Mouse (Mus musculus) kidney, embryonic 15.5 days (tissue): ENCODE measurements around the gene Bpifb1. TPM values are rescaled to one million over a fixed set of nuclear protein-coding genes. Genes with fewer than 3 reads are reported as not detected.
"Not testable (repeated sequence)": the region's sequence is repeated elsewhere in the genome, so short reads cannot be mapped to it uniquely, and the experiment has no call there.

Experiments used
- ATAC-seq: fragments of 200-750 bp; cut with Nextera tagmentation; replicated peaks from 2 replicates; pipeline ENCODE4 v1.8.0; 2017; ENCODE audit warnings: moderate TSS enrichment; ENCODE audit not compliant: low FRiP score
- H3K27ac ChIP-seq: fragments of 300-500 bp; sonication (generic); 2 replicates; pipeline ENCODE4 v1.5.1; 2015; ENCODE audit warnings: mild to moderate bottlenecking, inconsistent platforms
- H3K27me3 ChIP-seq: fragments of 300-500 bp; sonication (generic); 2 replicates; pipeline ENCODE4 v1.6.1; 2015; ENCODE audit warnings: inconsistent platforms
- H3K36me3 ChIP-seq: fragments of 300-500 bp; sonication (generic); 2 replicates; pipeline ENCODE4 v1.6.1; 2015; ENCODE audit warnings: inconsistent platforms
- H3K4me1 ChIP-seq: fragments of 300-500 bp; sonication (generic); 2 replicates; pipeline ENCODE4 v1.6.1; 2015; ENCODE audit warnings: inconsistent platforms
- H3K4me2 ChIP-seq: fragments of 300-500 bp; sonication (generic); 2 replicates; pipeline ENCODE4 v1.6.1; 2015; ENCODE audit warnings: moderate library complexity, mild to moderate bottlenecking, inconsistent platforms
- H3K4me3 ChIP-seq: fragments of 300-500 bp; sonication (generic); replicated peaks from 2 replicates; pipeline ENCODE4 v1.5.1; 2015; ENCODE audit warnings: mild to moderate bottlenecking, inconsistent platforms
- H3K9ac ChIP-seq: fragments of 300-500 bp; sonication (generic); 2 replicates; pipeline ENCODE4 v1.6.1; 2015; ENCODE audit warnings: mild to moderate bottlenecking, inconsistent platforms
- H3K9me3 ChIP-seq: fragments of 300-500 bp; sonication (generic); replicated peaks from 2 replicates; pipeline ENCODE4 v1.6.1; 2016; ENCODE audit warnings: inconsistent platforms
- WGBS: fragments of 180-500 bp; shearing (Covaris S2); methylation state at CpG from one replicate; pipeline ENCODE4 v1.1.7; 2015; ENCODE audit warnings: mixed read lengths; 5-methylcytosine and 5-hydroxymethylcytosine counted together
- polyA plus RNA-seq: library from polyadenylated mRNA; unstranded; fragments of >200 nt; fragmentation: Nextera tagmentation; extraction: Ambion mirVana; gene quantifications from 2 replicates; pipeline ENCODE4 v1.2.1, GENCODE M21; 2015

Gene Bpifb1
- polyA plus RNA-seq, 1 experiment from 2014 or later = 0.09 TPM

DNA sequence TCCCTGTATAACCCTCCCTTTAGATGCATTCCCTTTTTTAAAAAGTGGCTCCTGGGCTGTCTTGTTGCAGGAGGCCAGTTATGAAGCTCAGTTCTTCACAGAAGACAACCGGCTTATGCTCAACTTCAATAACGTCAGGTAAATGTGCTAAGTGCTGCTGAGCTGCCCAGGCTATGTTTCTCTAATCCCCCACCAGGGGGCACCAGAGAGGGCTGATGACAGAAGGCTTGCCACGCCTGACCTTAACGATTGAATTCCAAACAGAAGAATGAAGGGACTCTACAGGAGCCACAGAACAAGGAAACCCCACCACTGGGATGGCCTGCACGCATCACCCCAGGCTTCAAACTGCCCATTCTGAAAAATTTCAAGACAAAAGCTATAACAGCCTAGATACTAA, 24.6 kb downstream of the Bpifb1 start:
- Histone ChIP-seq H3K27ac (no peak overlapping the region), H3K9me3 (no peaks in the 10 kb centered on the region), H3K4me2 (no peak overlapping the region), H3K4me1 (no peaks in the 10 kb centered on the region), H3K9ac (no peak overlapping the region), H3K4me3 (no peak overlapping the region), H3K27me3 (no peaks in the 10 kb centered on the region), H3K36me3 (no peaks in the 10 kb centered on the region)
- WGBS = 14% methylated on average over 5 of the region's 5 CpGs
- ATAC-seq = no peak

- WGBS = 79% methylated on average over 5 of the region's 5 CpGs
- Histone ChIP-seq H3K9ac (no peak overlapping the region), H3K4me3 (no peak overlapping the region), H3K27me3 (no peaks in the 10 kb centered on the region), H3K4me2 (no peak overlapping the region), H3K27ac (no peak overlapping the region), H3K36me3 (no peaks in the 10 kb centered on the region), H3K4me1 (peaks cover 20% of the 10 kb centered on the region), H3K9me3 (no peaks in the 10 kb centered on the region)
- ATAC-seq = no peak
These were observed 29.3 kb downstream of the Bpifb1 start for GRCm38 (mm10) chr2:154219950-154220349.

DNA sequence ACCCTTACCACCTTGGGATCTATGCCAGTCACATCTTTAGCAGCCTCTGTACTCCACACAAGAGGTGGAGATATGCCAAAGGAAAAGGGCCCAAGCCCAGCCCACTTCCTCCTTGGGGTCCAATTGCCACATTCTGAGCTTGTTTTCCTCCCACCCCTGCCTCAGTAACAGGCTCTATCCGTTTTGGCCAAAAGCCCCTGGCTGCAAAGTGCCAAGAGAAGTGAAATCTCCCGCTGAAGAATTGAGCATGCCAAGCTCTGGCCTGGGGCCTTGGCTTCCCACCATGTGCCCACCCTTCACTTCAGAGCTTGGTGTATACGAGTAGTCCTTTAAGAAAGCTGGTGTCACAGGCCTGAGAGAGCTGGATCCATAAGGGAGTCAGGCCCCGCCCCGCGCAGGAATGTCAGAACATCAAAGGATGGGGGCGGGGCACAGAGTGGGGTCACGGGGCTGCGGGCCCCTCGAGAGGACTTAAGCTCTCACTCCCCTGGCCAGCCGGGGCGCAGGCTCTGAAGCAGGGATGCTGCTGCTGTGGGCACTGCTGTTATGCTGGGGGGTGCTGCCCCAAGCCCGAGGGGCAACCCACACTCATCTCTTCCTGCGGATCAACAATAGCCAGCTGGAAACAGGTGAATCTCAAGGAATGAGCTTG, 32.8 kb downstream of the Bpifb1 start, which contains the start of gene Bpifb5:
Gene Bpifb5 (plus strand): TSS at position 478 of the 652 bp plus-strand sequence.
- Histone ChIP-seq H3K4me1 (peaks cover 20% of the 10 kb centered on the region), H3K9me3 (no peaks in the 10 kb centered on the region), H3K36me3 (no peaks in the 10 kb centered on the region), H3K4me2 (peak within 1 kb of the TSS; percentile 49), H3K9ac (no peak within 1 kb of the TSS), H3K4me3 (0 out of 2 replicates have a peak within 1 kb of the TSS, but pooled peaks have one; percentile 7), H3K27ac (peak within 1 kb of the TSS; percentile 78), H3K27me3 (no peaks in the 10 kb centered on the region)
- peak; percentile 85 for ATAC-seq
- under 1% methylated on average over 14 of the region's 14 CpGs for WGBS

GRCm38 (mm10) chr2:154223917-154224273, 33.3 kb downstream of the Bpifb1 start:
- Histone ChIP-seq H3K9ac (no peak overlapping the region), H3K9me3 (no peaks in the 10 kb centered on the region), H3K36me3 (no peaks in the 10 kb centered on the region), H3K4me2 (peak overlapping the region; percentile 49), H3K27me3 (no peaks in the 10 kb centered on the region), H3K4me3 (0 out of 2 replicates have a peak overlapping the region, but pooled peaks have one; percentile 7), H3K27ac (peak overlapping the region; percentile 78), H3K4me1 (peaks cover 20% of the 10 kb centered on the region)
- ATAC-seq = peak; percentile 65
- WGBS = 11% methylated on average over 2 of the region's 2 CpGs

DNA sequence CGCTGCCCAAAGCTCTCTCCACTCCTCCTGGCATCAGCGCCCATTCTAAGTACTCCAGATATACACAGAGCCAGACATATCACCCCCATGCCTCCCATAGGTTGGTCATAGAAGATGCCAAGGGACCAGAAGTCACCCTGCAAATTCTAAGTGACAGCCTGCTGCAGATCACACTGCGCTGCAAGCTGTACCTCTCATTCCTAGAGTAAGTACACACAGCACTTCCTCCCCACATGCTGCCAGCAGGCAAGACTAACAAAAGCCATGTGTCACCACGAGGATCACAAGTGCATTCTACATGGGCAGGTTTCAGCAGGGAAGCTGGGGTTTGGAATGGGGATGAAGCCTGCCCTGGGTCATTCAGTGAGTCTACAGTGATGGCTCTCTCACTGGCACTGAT, 36.4 kb downstream of the Bpifb1 start:
- no peaks in the 10 kb centered on the region for H3K9me3 ChIP-seq
- 70% methylated on average over 4 of the region's 4 CpGs for WGBS
- no peak overlapping the region for H3K4me3 ChIP-seq
- H3K27ac ChIP-seq = no peak overlapping the region
- H3K4me1 ChIP-seq = peaks cover 20% of the 10 kb centered on the region
- H3K27me3 ChIP-seq = no peaks in the 10 kb centered on the region
- H3K36me3 ChIP-seq = no peaks in the 10 kb centered on the region
- no peak overlapping the region for H3K9ac ChIP-seq
- no peak for ATAC-seq
- no peak overlapping the region for H3K4me2 ChIP-seq

GRCm38 (mm10) chr2:154227830-154228229, 37.2 kb downstream of the Bpifb1 start:
- ATAC-seq = no peak
- Histone ChIP-seq H3K27ac (no peak overlapping the region), H3K4me1 (peaks cover 15% of the 10 kb centered on the region), H3K36me3 (no peaks in the 10 kb centered on the region), H3K4me3 (no peak overlapping the region), H3K9ac (no peak overlapping the region), H3K9me3 (no peaks in the 10 kb centered on the region), H3K4me2 (no peak overlapping the region), H3K27me3 (no peaks in the 10 kb centered on the region)
- WGBS = 80% methylated on average over 5 of the region's 5 CpGs

DNA sequence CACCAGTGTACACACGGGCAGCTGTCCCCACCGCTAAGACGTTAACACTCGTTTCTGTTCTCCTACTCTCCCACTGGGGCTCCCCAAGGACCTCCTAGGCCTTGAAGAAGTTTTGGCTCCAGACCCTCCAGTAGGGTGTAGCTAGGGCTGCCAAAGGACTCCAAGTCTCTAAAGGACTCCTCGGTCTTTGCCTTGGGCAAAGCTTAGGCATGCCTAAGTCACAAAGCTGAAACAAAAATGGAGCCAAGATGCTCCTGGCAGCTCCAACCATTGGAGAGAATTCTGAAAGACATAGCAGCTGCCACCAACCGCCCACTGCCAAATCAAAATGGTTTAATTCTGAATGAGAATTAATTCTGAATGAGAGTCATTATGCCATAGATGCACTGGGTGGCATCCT, 42.8 kb downstream of the Bpifb1 start:
- Histone ChIP-seq H3K27me3 (no peaks in the 10 kb centered on the region), H3K27ac (no peak overlapping the region), H3K4me2 (no peak overlapping the region), H3K9me3 (no peaks in the 10 kb centered on the region), H3K9ac (no peak overlapping the region), H3K36me3 (no peaks in the 10 kb centered on the region), H3K4me3 (no peak overlapping the region), H3K4me1 (no peaks in the 10 kb centered on the region)
- ATAC-seq = no peak
- 91% methylated on average over 6 of the region's 6 CpGs for WGBS

GRCm38 (mm10) chr2:154240771-154241170, 50.2 kb downstream of the Bpifb1 start:
- H3K9ac ChIP-seq = no peak overlapping the region
- ATAC-seq = no peak
- no peaks in the 10 kb centered on the region for H3K27me3 ChIP-seq
- no peak overlapping the region for H3K4me3 ChIP-seq
- H3K4me2 ChIP-seq = no peak overlapping the region
- no peaks in the 10 kb centered on the region; the same call in 1 of the 2 replicates for H3K9me3 ChIP-seq
- WGBS = 89% methylated on average over 6 of the region's 6 CpGs
- H3K4me1 ChIP-seq = no peaks in the 10 kb centered on the region
- H3K36me3 ChIP-seq = no peaks in the 10 kb centered on the region
- H3K27ac ChIP-seq = no peak overlapping the region

DNA sequence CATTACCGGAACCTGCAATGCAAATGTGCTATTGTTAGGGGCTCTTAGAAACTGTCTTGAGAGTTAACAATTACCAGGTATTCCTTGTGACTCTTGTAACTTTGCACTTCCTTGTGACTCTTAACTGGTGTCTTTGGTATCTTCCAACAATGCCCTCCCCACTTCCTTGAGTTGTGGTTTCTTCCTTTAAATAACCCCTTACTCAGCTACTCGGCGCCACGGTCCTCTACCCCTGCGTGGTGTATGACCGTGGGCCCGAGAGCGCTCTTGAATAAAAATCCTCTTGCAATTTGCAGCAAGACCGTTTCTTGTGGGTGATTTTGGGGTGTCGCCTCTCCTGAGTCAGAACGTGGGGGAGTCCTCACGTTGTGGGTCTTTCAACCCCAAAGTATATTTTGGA, 52.1 kb downstream of the Bpifb1 start:
- H3K27me3 ChIP-seq = not testable (repeated sequence)
- 93% methylated on average over 11 of the region's 12 CpGs for WGBS

GRCm38 (mm10) chr2:154243356-154244036, 52.9 kb downstream of the Bpifb1 start:
- Histone ChIP-seq H3K9me3 (no peaks in the 10 kb centered on the region; the same call in 1 of the 2 replicates), H3K4me2 (no peak overlapping the region), H3K4me3 (no peak overlapping the region), H3K27ac (no peak overlapping the region), H3K27me3 (no peaks in the 10 kb centered on the region), H3K9ac (no peak overlapping the region), H3K4me1 (no peaks in the 10 kb centered on the region), H3K36me3 (no peaks in the 10 kb centered on the region)
- WGBS = 89% methylated on average over 10 of the region's 10 CpGs
- ATAC-seq = no peak

More for the DNA sequence above, 52.1 kb downstream of the Bpifb1 start:
- H3K4me3 ChIP-seq, H3K4me1 ChIP-seq, H3K36me3 ChIP-seq, ATAC-seq, H3K27ac ChIP-seq, H3K9ac ChIP-seq, H3K9me3 ChIP-seq, H3K4me2 ChIP-seq: not testable (repeated sequence)

- H3K9ac ChIP-seq = no peak overlapping the region
- no peaks in the 10 kb centered on the region; the same call in 1 of the 2 replicates for H3K9me3 ChIP-seq
- WGBS = 92% methylated on average over 5 of the region's 5 CpGs
- no peak for ATAC-seq
- no peak overlapping the region for H3K27ac ChIP-seq
- H3K27me3 ChIP-seq = no peaks in the 10 kb centered on the region
- no peak overlapping the region for H3K4me3 ChIP-seq
- H3K4me2 ChIP-seq = no peak overlapping the region
- H3K36me3 ChIP-seq = no peaks in the 10 kb centered on the region
- no peaks in the 10 kb centered on the region for H3K4me1 ChIP-seq
These were observed 54.7 kb downstream of the Bpifb1 start for GRCm38 (mm10) chr2:154245322-154245721.

- not testable (repeated sequence) for H3K27me3 ChIP-seq, H3K27ac ChIP-seq, H3K4me2 ChIP-seq, H3K4me1 ChIP-seq, H3K36me3 ChIP-seq, H3K4me3 ChIP-seq, H3K9ac ChIP-seq, ATAC-seq, H3K9me3 ChIP-seq
- 96% methylated on average over 2 of the region's 4 CpGs for WGBS
These were observed 64.6 kb downstream of the Bpifb1 start for GRCm38 (mm10) chr2:154255254-154255653.
